Mouse (Mus musculus) ES-Bruce4 (cell line): ENCODE data around the gene Lamb3.

Source experiments
- CTCF ChIP-seq: IDR thresholded peaks from one replicate; pipeline ENCODE4 v1.8.1; 2011; ENCODE audit warnings: low read depth, low read length
- EP300 ChIP-seq: IDR thresholded peaks from 2 replicates; pipeline ENCODE4 v1.6.1; 2011; ENCODE audit warnings: low read depth, low read length; ENCODE audit not compliant: insufficient read depth
- POLR2A ChIP-seq: IDR thresholded peaks from one replicate; pipeline ENCODE4 v1.8.1; 2011; ENCODE audit warnings: low read length; ENCODE audit not compliant: insufficient read depth

- TF ChIP-seq CTCF (no peak), EP300 (no peak), POLR2A (no peak)
Observed at GRCm38 (mm10) chr1:193278414-193279045, 71.0 kb downstream of the Lamb3 start.
